Mouse (Mus musculus) CH12.LX (cell line): ENCODE measurements around the gene B4gat1. TPM values are rescaled to one million over a fixed set of nuclear protein-coding genes. Genes with fewer than 3 reads are reported as not detected.

Experiments used
- DNase-seq: peaks from one replicate; pipeline ENCODE4 v3.0.0-alpha.2; 2013; ENCODE audit errors: extremely low read depth
- H3K27ac ChIP-seq: 2 replicates; pipeline ENCODE4 v1.5.1; 2012; ENCODE audit warnings: low read depth, mild to moderate bottlenecking, control low read depth, moderate library complexity; ENCODE audit not compliant: insufficient read depth
- H3K27me3 ChIP-seq: replicated peaks from 2 replicates; pipeline ENCODE3; 2012; ENCODE audit warnings: inconsistent platforms
- H3K36me3 ChIP-seq, 2 experiments: replicated peaks in 1 of 2; 2 replicates each; pipeline versions ENCODE3 to v1.6.1; 2012; ENCODE audit warnings: inconsistent platforms in 1 of 2, low read length in 1 of 2, mild to moderate bottlenecking in 1 of 2, mixed read lengths in 1 of 2, moderate library complexity in 1 of 2; ENCODE audit not compliant: control insufficient read depth in 1 of 2, insufficient read depth in 1 of 2
- H3K4me1 ChIP-seq, 2 experiments: 2 replicates each; pipeline ENCODE4 v1.6.1; 2012; ENCODE audit warnings: inconsistent platforms in 1 of 2, moderate library complexity in 1 of 2; ENCODE audit not compliant: insufficient read depth in 2 of 2, control insufficient read depth in 1 of 2
- H3K4me2 ChIP-seq: 2 replicates; pipeline ENCODE4 v1.6.1; 2012; ENCODE audit warnings: low read depth, mild to moderate bottlenecking, control low read depth; ENCODE audit not compliant: poor library complexity, insufficient read depth, severe bottlenecking
- H3K4me3 ChIP-seq, 3 experiments: fragments of 150-350 bp in 1 of 3; sonication (generic) in 1 of 3; replicated peaks in 1 of 3; 2 replicates each; pipeline versions ENCODE3 to v1.5.1; 2011 to 2012; ENCODE audit warnings: low read depth in 2 of 3, low read length in 2 of 3, mild to moderate bottlenecking in 2 of 3, moderate library complexity in 2 of 3, control low read depth in 1 of 3, improper control_type of control experiment in 1 of 3, inconsistent platforms in 1 of 3, mixed read lengths in 1 of 3; ENCODE audit not compliant: poor library complexity in 1 of 3
- H3K79me2 ChIP-seq: replicated peaks from 2 replicates; pipeline ENCODE4 v1.6.1; 2012; ENCODE audit warnings: mild to moderate bottlenecking, moderate library complexity; ENCODE audit not compliant: control insufficient read depth, poor library complexity, insufficient read depth, severe bottlenecking; ENCODE audit errors: extremely low read depth
- H3K9ac ChIP-seq: 2 replicates; pipeline ENCODE4 v1.6.1; 2012; ENCODE audit warnings: low read depth, mild to moderate bottlenecking, control low read depth, moderate library complexity; ENCODE audit not compliant: insufficient read depth
- H3K9me3 ChIP-seq: replicated peaks from 2 replicates; pipeline ENCODE3; 2012; ENCODE audit warnings: low read length, inconsistent platforms, mixed read lengths
- BHLHE40 ChIP-seq: IDR thresholded peaks from 2 replicates; pipeline ENCODE4 v1.6.1; 2011; ENCODE audit warnings: mild to moderate bottlenecking, low read depth, low read length, improper control_type of control experiment
- CHD1 ChIP-seq: IDR thresholded peaks from 2 replicates; pipeline ENCODE4 v1.6.1; 2012; ENCODE audit warnings: low read depth, low read length, improper control_type of control experiment, inconsistent platforms
- E2F4 ChIP-seq: IDR thresholded peaks from 2 replicates; pipeline ENCODE4 v1.6.1; 2011; ENCODE audit warnings: low read depth, low read length, improper control_type of control experiment; ENCODE audit not compliant: insufficient replicate concordance
- ELF1 ChIP-seq: IDR thresholded peaks from 2 replicates; pipeline ENCODE4 v1.6.1; 2014; ENCODE audit warnings: low read depth, mild to moderate bottlenecking, inconsistent platforms, low read length, improper control_type of control experiment
- ETS1 ChIP-seq: conservative IDR thresholded peaks from 2 replicates; pipeline ENCODE4 v1.6.1; 2012; ENCODE audit warnings: low read depth, mild to moderate bottlenecking, inconsistent platforms, low read length, improper control_type of control experiment, moderate library complexity
- HCFC1 ChIP-seq: IDR thresholded peaks from 2 replicates; pipeline ENCODE4 v1.6.1; 2012; ENCODE audit warnings: low read depth, mild to moderate bottlenecking, inconsistent platforms, low read length, improper control_type of control experiment
- IRF4 ChIP-seq: IDR thresholded peaks from 2 replicates; pipeline ENCODE4 v1.6.1; 2014; ENCODE audit warnings: low read depth, mild to moderate bottlenecking, inconsistent platforms, low read length, improper control_type of control experiment
- JUN ChIP-seq: IDR thresholded peaks from 2 replicates; pipeline ENCODE4 v1.6.1; 2011; ENCODE audit warnings: low read depth, mild to moderate bottlenecking, low read length, improper control_type of control experiment, moderate library complexity; ENCODE audit not compliant: insufficient read depth
- JUND ChIP-seq: conservative IDR thresholded peaks from 2 replicates; pipeline ENCODE4 v1.6.1; 2011; ENCODE audit warnings: low read depth, low read length, improper control_type of control experiment
- KAT2A ChIP-seq: IDR thresholded peaks from 2 replicates; pipeline ENCODE4 v1.6.1; 2012; ENCODE audit warnings: low read length, improper control_type of control experiment, inconsistent platforms; ENCODE audit not compliant: insufficient replicate concordance
- MAFK ChIP-seq: IDR thresholded peaks from 2 replicates; pipeline ENCODE4 v1.6.1; 2011; ENCODE audit warnings: low read length, improper control_type of control experiment; ENCODE audit not compliant: insufficient replicate concordance
- MAX ChIP-seq: IDR thresholded peaks from 2 replicates; pipeline ENCODE4 v1.6.1; 2011; ENCODE audit warnings: low read length, improper control_type of control experiment
- NRF1 ChIP-seq: IDR thresholded peaks from 2 replicates; pipeline ENCODE4 v1.6.1; 2014; ENCODE audit warnings: low read depth, mild to moderate bottlenecking, inconsistent platforms, low read length, improper control_type of control experiment, moderate library complexity
- PAX5 ChIP-seq: IDR thresholded peaks from 2 replicates; pipeline ENCODE4 v1.6.1; 2012; ENCODE audit warnings: low read length, inconsistent platforms, mixed read lengths
- POLR2A ChIP-seq: IDR thresholded peaks from 2 replicates; pipeline ENCODE4 v1.6.1; 2011; ENCODE audit warnings: low read depth, mild to moderate bottlenecking, improper control_type of control experiment, low read length
- POLR2AphosphoS2 ChIP-seq: IDR thresholded peaks from 2 replicates; pipeline ENCODE4 v1.6.1; 2011; ENCODE audit warnings: low read depth, low read length, improper control_type of control experiment
- SIN3A ChIP-seq: IDR thresholded peaks from 2 replicates; pipeline ENCODE4 v1.6.1; 2012; ENCODE audit warnings: low read length, improper control_type of control experiment, inconsistent platforms
- SMC3 ChIP-seq: IDR thresholded peaks from 2 replicates; pipeline ENCODE4 v1.6.1; 2011; ENCODE audit warnings: low read depth, low read length, improper control_type of control experiment
- TCF12 ChIP-seq: IDR thresholded peaks from 2 replicates; pipeline ENCODE4 v1.6.1; 2014; ENCODE audit warnings: low read depth, mild to moderate bottlenecking, inconsistent platforms, low read length, improper control_type of control experiment
- UBTF ChIP-seq: IDR thresholded peaks from 2 replicates; pipeline ENCODE4 v1.6.1; 2012; ENCODE audit warnings: low read depth, mild to moderate bottlenecking, inconsistent platforms, low read length, improper control_type of control experiment, moderate library complexity
- USF2 ChIP-seq: conservative IDR thresholded peaks from 2 replicates; pipeline ENCODE4 v1.6.1; 2011; ENCODE audit warnings: low read depth, low read length, improper control_type of control experiment
- ZMIZ1 ChIP-seq: IDR thresholded peaks from 2 replicates; pipeline ENCODE4 v1.6.1; 2012; ENCODE audit warnings: low read depth, mild to moderate bottlenecking, inconsistent platforms, low read length, improper control_type of control experiment
- dilution Hi-C: fragments of 300-500 bp; cut with MboI; formaldehyde crosslinking; loops from 2 replicates; pipeline ENCODE4 v1.14.3; 2020; ENCODE audit warnings: low sequenced_read_pairs; ENCODE audit not compliant: extremely low pct_unique_long_range_greater_than_20kb, extremely low pct_ligation_motif_present
- in situ Hi-C: fragments of 300-500 bp; cut with MboI; formaldehyde crosslinking; loops from 3 replicates; pipeline ENCODE4 v1.14.3; 2019; ENCODE audit warnings: low sequenced_read_pairs, low pct_ligation_motif_present, low pct_unique_long_range_greater_than_20kb, mixed read lengths
- polyA plus RNA-seq: library from polyadenylated mRNA; unstranded; fragments of >175 nt; gene quantifications from 2 replicates; pipeline ENCODE4 v1.2.1, GENCODE M21; 2012; ENCODE audit warnings: low read depth; ENCODE audit not compliant: insufficient read length
- total RNA-seq, 2 experiments: library from RNA; depleted of rRNA; stranded (reverse); fragments of 300-350 nt in 1 of 2; fragments of >200 nt in 1 of 2; gene quantifications; 2 replicates each; pipeline ENCODE4 v1.2.3; 2012 to 2014

B4gat1 gene
- total and polyA plus RNA-seq, 3 experiments: 5.2 to 12.1 (median 6.9) TPM

DNA sequence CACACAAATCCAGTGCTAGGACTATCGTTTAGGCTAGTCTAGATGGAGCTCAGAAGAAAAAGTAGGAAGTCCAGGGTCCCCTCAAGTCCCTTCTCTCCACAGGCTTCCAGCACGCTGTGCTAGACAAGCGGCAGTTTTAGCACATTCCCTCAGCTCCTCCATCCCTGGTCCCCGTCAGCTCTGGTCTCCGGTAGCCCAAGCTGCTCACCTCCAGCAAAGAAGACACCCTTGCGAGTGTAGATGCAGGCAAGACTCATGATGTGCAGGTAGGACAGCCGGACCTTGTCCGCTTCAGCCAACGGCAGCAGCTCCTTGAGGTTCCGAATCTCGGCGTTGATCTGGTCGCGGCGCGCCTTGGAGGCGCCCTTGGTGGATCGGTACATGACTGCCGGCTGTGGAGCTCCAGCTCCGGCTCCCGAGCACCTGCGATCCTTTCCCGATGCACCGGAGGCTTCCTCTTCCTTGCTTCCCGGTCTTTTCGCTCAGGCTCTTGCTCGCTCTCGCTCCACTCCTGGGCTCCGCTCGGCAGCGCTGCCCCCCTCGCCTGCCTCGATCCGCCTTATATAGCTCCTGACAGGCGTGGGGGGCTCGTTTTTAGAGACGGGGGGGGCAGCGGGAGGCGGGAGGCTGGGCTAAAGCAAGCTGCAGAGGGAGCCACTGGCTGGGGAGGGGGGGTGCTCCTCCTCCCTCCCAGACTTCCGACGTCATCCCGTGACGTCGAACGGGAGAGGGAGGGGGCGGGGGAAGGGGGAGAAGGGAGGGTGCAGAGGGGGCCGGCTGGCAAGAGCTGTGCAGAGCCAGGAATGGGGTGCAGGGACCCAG, 49.0 kb upstream of the B4gat1 start:
- no peak overlapping the region for H3K4me3 ChIP-seq
- DNase-seq: no peak
- H3K9ac ChIP-seq: no peak overlapping the region
- H3K79me2 ChIP-seq: no peaks in the 10 kb centered on the region
- H3K4me1 ChIP-seq: peaks cover 8% of the 10 kb centered on the region in 2 experiments
- TF ChIP-seq ELF1: no peak
- TF ChIP-seq MAFK: no peak
- no peak for TF ChIP-seq POLR2AphosphoS2
- no peak for TF ChIP-seq JUND
- no peak for TF ChIP-seq UBTF
- TF ChIP-seq PAX5: no peak
- TF ChIP-seq SIN3A: no peak
- no peak for TF ChIP-seq KAT2A
- no peak for TF ChIP-seq SMC3
- TF ChIP-seq NRF1: no peak
- no peak for TF ChIP-seq JUN
- no peak for TF ChIP-seq HCFC1
- no peak for TF ChIP-seq E2F4
- dilution Hi-C loops (no loop called here), in situ Hi-C loops (loop anchor here (25.0 kb wide), 2 partner anchors 352 to 502 kb away; partner anchors contain the start of genes 2010003K11Rik, Rce1 and Syt12)
- H3K4me2 ChIP-seq: no peak overlapping the region
- no peak overlapping the region for H3K27ac ChIP-seq
- H3K27me3 ChIP-seq: peaks cover 69% of the 10 kb centered on the region
- peaks cover 5% of the 10 kb centered on the region for H3K9me3 ChIP-seq
- H3K36me3 ChIP-seq: no peaks in the 10 kb centered on the region

DNA sequence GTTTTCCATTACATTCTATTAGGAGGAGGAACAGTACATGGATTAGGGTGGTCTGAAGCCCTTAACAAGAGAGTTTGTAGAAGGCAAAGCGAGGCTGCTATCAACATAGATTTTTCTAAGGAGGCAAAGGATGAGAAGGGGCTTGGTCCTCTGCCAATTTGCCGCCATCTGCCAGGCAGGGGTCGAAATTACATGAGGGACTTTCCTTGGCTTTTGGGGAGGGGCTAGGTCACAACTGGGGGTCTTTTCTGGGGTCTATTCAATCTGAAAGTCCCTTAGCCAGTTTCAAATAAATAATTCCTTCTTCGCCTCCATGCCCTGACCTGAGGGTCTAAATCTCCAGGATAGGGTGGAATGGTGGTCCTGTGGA, 48.4 kb upstream of the B4gat1 start, which contains the start of gene Npas4:
Npas4 (minus strand) TSS at position 61 of the 370 bp plus-strand sequence.
- no peak within 1 kb of the TSS for H3K9ac ChIP-seq
- dilution Hi-C loops: no loop called here
- H3K79me2 ChIP-seq: no peaks in the 10 kb centered on the region
- no peak within 1 kb of the TSS for H3K27ac ChIP-seq
- H3K4me1 ChIP-seq: peaks cover 6 to 8% of the 10 kb centered on the region in 2 experiments
- peaks cover 70% of the 10 kb centered on the region for H3K27me3 ChIP-seq
- no peak for DNase-seq
- no peak within 1 kb of the TSS for H3K4me2 ChIP-seq
- TF ChIP-seq CHD1 (no peak), KAT2A (no peak), HCFC1 (no peak), ZMIZ1 (no peak), SIN3A (no peak), POLR2A (no peak), BHLHE40 (no peak), ETS1 (no peak), JUN (no peak), PAX5 (no peak), IRF4 (no peak), MAX (no peak), TCF12 (no peak), USF2 (no peak), MAFK (no peak)
- TF ChIP-seq, all 38 proteins: peak for 0
- peaks cover 5% of the 10 kb centered on the region for H3K9me3 ChIP-seq
- H3K4me3 ChIP-seq: no peak within 1 kb of the TSS
- H3K36me3 ChIP-seq: no peaks in the 10 kb centered on the region
- in situ Hi-C loops: loop anchor here (25.0 kb wide), 2 partner anchors 353 to 503 kb away; partner anchors contain the start of genes 2010003K11Rik, Rce1 and Syt12
